Mouse (Mus musculus) liver, adult 2 months (tissue): ENCODE results near the gene 1600014C23Rik.

Experiments
- CTCF ChIP-seq: fragments of 200-500 bp; IDR thresholded peaks from 2 replicates; pipeline ENCODE4 v1.5.1; 2011; ENCODE audit warnings: low read depth, low read length, control low read depth
- POLR2A ChIP-seq: fragments of 200-500 bp; IDR thresholded peaks from 2 replicates; pipeline ENCODE4 v1.6.1; 2011; ENCODE audit warnings: low read length, control low read depth; ENCODE audit not compliant: insufficient read depth; ENCODE audit errors: extremely low read depth

DNA sequence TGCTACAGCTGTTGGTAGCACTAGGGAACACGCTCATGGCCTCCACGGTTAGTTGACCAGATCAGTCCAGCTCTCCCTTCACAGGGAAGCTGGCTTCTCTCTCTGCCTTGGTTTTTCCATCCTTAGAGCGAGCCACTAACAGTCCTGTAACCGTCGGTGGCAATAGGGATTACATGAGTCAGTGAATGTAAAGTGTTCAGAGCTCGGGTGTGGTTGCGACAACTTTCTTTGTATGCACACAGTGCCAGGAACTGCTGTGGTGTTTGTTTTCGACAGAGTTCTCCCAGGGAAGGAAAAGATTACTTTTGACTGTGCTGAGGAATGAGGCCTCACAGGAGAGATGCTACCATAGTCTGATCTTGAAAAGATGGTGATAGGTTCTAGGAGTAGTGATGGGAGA, 29.5 kb upstream of the 1600014C23Rik start:
- TF ChIP-seq CTCF (no peak), POLR2A (no peak)
